Mouse (Mus musculus): ENCODE results near the gene Clrn2. TPM values are rescaled to one million over a fixed set of nuclear protein-coding genes. Genes with fewer than 3 reads are reported as not detected.

The Clrn2 gene
- polyA plus RNA-seq, 1 experiment from 2014 or later = not detected

- 91% methylated on average over 6 of the region's 6 CpGs for WGBS
- Histone ChIP-seq H3K36me3 (ENCODE audit: control insufficient read depth, insufficient read depth, low read length) (no peaks in the 10 kb centered on the region; the same call in 1 of the 2 replicates), H3K4me2 (ENCODE audit: low read depth, low read length, severe bottlenecking) (no peak overlapping the region)
These were observed 59.4 kb downstream of the Clrn2 start for GRCm38 (mm10) chr5:45512908-45513307.

GRCm38 (mm10) chr5:45513511-45513910 lies 60.0 kb downstream of the Clrn2 start:
- Histone ChIP-seq H3K27ac (ENCODE audit: low read depth, low read length) (no peak overlapping the region), H3K27me3 (ENCODE audit: control insufficient read depth, insufficient read depth, low read length) (no peaks in the 10 kb centered on the region), H3K9ac (ENCODE audit: low read length) (no peak overlapping the region), H3K4me2 (ENCODE audit: low read depth, low read length, severe bottlenecking) (no peak overlapping the region), H3K9me3 (ENCODE audit: control insufficient read depth, low read length) (no peaks in the 10 kb centered on the region), H3K36me3 (ENCODE audit: control insufficient read depth, insufficient read depth, low read length) (no peaks in the 10 kb centered on the region; the same call in 1 of the 2 replicates), H3K4me1 (replicated peaks; ENCODE audit: control insufficient read depth, insufficient read depth, low read length) (no peaks in the 10 kb centered on the region), H3K4me3 (ENCODE audit: low read depth, low read length) (no peak overlapping the region)
- WGBS = 91% methylated on average over 2 of the region's 2 CpGs
- ATAC-seq (replicated peaks; ENCODE audit: low FRiP score) (no peak), DNase-seq (ENCODE audit: low spot score) (peak; percentile 31)

More at GRCm38 (mm10) chr5:45512908-45513307, 59.4 kb downstream of the Clrn2 start:
- DNase-seq (ENCODE audit: low spot score) (peak; percentile 29), ATAC-seq (replicated peaks; ENCODE audit: low FRiP score) (no peak)
- H3K4me1 ChIP-seq (replicated peaks; ENCODE audit: control insufficient read depth, insufficient read depth, low read length) = no peaks in the 10 kb centered on the region
- no peaks in the 10 kb centered on the region for H3K9me3 ChIP-seq (ENCODE audit: control insufficient read depth, low read length)
- no peak overlapping the region for H3K9ac ChIP-seq (ENCODE audit: low read length)
- no peak overlapping the region for H3K4me3 ChIP-seq (ENCODE audit: low read depth, low read length)
- no peak overlapping the region for H3K27ac ChIP-seq (ENCODE audit: low read depth, low read length)
- H3K27me3 ChIP-seq (ENCODE audit: control insufficient read depth, insufficient read depth, low read length) = no peaks in the 10 kb centered on the region

Other genes starting within 250 kb of the Clrn2 start
- 97.3 and 102 TPM in 2 replicates for gene Qdpr, start 3.5 kb upstream of the Clrn2 start, polyA plus RNA-seq (2014; fragmentation: Nextera tagmentation; extraction: Ambion mirVana)
- gene Lap3, start 39.6 kb downstream of the Clrn2 start, polyA plus RNA-seq (2014; fragmentation: Nextera tagmentation; extraction: Ambion mirVana) = 85.0 and 86.3 TPM in 2 replicates
- 266 and 285 TPM in 2 replicates for gene Med28, start 66.5 kb downstream of the Clrn2 start, polyA plus RNA-seq (2014; fragmentation: Nextera tagmentation; extraction: Ambion mirVana)
- gene Fam184b, start 185.9 kb downstream of the Clrn2 start, polyA plus RNA-seq (2014; fragmentation: Nextera tagmentation; extraction: Ambion mirVana) = 2.8 and 3.2 TPM in 2 replicates
- 86.3 and 101 TPM in 2 replicates for gene Ncapg, start 216.2 kb downstream of the Clrn2 start, polyA plus RNA-seq (2014; fragmentation: Nextera tagmentation; extraction: Ambion mirVana)

Data from forebrain, embryonic 11.5 days (tissue).